Mouse (Mus musculus): ENCODE results near the gene Wwc1.

GRCm38 (mm10) chr11:35963554-35963953, 16.8 kb downstream of the Wwc1 start:
- TF ChIP-seq CTCF (IDR thresholded peaks at IDR 0.05; ENCODE audit: borderline replicate concordance, insufficient read depth, low read length) (no peak), POLR2A (IDR thresholded peaks at IDR 0.05; ENCODE audit: low read depth, low read length) (no peak)

Data from embryonic fibroblast, embryonic 13.5 days (primary cell).